Mouse (Mus musculus): Measurements from ENCODE around the gene 1700015F17Rik. TPM values are rescaled to one million over a fixed set of nuclear protein-coding genes. Genes with fewer than 3 reads are reported as not detected.
A peak's percentile ranks its signal among the peaks of the same experiment; 100 is the strongest.

1700015F17Rik gene
- polyA plus RNA-seq (2015; fragmentation: Nextera tagmentation; extraction: Ambion mirVana) = not detected in 2 replicates

GRCm38 (mm10) chr5:5479043-5479442 lies at the start of gene 1700015F17Rik:
TSS of gene 1700015F17Rik (minus strand) at chr5:5479143.
- H3K4me1 ChIP-seq (replicated peaks) = no peaks in the 10 kb centered on the region
- no peaks in the 10 kb centered on the region for H3K27me3 ChIP-seq
- no peak for ATAC-seq (ENCODE audit: low FRiP score, low read depth)
- WGBS = 87% methylated on average over 6 of the region's 6 CpGs
- H3K4me3 ChIP-seq = no peak within 1 kb of the TSS
- no peak within 1 kb of the TSS for H3K9ac ChIP-seq
- H3K9me3 ChIP-seq = no peaks in the 10 kb centered on the region
- H3K36me3 ChIP-seq = no peaks in the 10 kb centered on the region
- H3K4me2 ChIP-seq = no peak within 1 kb of the TSS
- H3K27ac ChIP-seq (replicated peaks) = no peak within 1 kb of the TSS

- Histone ChIP-seq H3K4me3 (peak overlapping the region; percentile 91; the same call in 1 of the 2 replicates), H3K4me1 (replicated peaks) (0 out of 2 replicates have a peak, but pooled peaks cover 4% of the 10 kb centered on the region), H3K36me3 (peaks cover 5% of the 10 kb centered on the region), H3K27ac (replicated peaks) (no peak overlapping the region), H3K4me2 (peak overlapping the region; percentile 71), H3K9me3 (no peaks in the 10 kb centered on the region), H3K27me3 (no peaks in the 10 kb centered on the region), H3K9ac (no peak overlapping the region)
- WGBS = 81% methylated on average over 5 of the region's 5 CpGs
- no peak for ATAC-seq (ENCODE audit: low FRiP score, low read depth)
These were observed 36.5 kb upstream of the 1700015F17Rik start for GRCm38 (mm10) chr5:5515411-5515810.

- H3K4me1 ChIP-seq (replicated peaks) = 0 out of 2 replicates have a peak, but pooled peaks cover 4% of the 10 kb centered on the region
- H3K27me3 ChIP-seq = no peaks in the 10 kb centered on the region
- no peaks in the 10 kb centered on the region for H3K9me3 ChIP-seq
- H3K36me3 ChIP-seq = peaks cover 5% of the 10 kb centered on the region
- under 1% methylated on average over 79 of the region's 79 CpGs for WGBS
- ATAC-seq (ENCODE audit: low FRiP score, low read depth) = peak; percentile 95
- H3K9ac ChIP-seq = peak within 1 kb of the TSS; percentile 78
- peak within 1 kb of the TSS; percentile 71 for H3K4me2 ChIP-seq
- H3K4me3 ChIP-seq = peak within 1 kb of the TSS; percentile 91
- peak within 1 kb of the TSS; percentile 91 for H3K27ac ChIP-seq (replicated peaks)
These were observed 35.5 kb upstream of the 1700015F17Rik start, which contains the start of gene Cldn12 for GRCm38 (mm10) chr5:5514196-5515076. TSS of gene Cldn12 (minus strand) at chr5:5514958.

- ATAC-seq (ENCODE audit: low FRiP score, low read depth) = no peak
- WGBS = 74% methylated on average over 3 of the region's 3 CpGs
- Histone ChIP-seq H3K4me1 (replicated peaks) (peaks cover 13% of the 10 kb centered on the region), H3K36me3 (peaks cover 5% of the 10 kb centered on the region), H3K9me3 (no peaks in the 10 kb centered on the region), H3K27me3 (no peaks in the 10 kb centered on the region), H3K27ac (replicated peaks) (no peak overlapping the region), H3K4me3 (no peak overlapping the region), H3K4me2 (no peak overlapping the region), H3K9ac (no peak overlapping the region)
These were observed 32.5 kb upstream of the 1700015F17Rik start for GRCm38 (mm10) chr5:5511401-5511800.

- no peak for ATAC-seq (ENCODE audit: low FRiP score, low read depth)
- WGBS = 58% methylated on average over 5 of the region's 5 CpGs
- H3K4me1 ChIP-seq (replicated peaks) = peaks cover 13% of the 10 kb centered on the region
- no peak overlapping the region for H3K4me3 ChIP-seq
- H3K9me3 ChIP-seq = no peaks in the 10 kb centered on the region
- no peak overlapping the region for H3K4me2 ChIP-seq
- H3K9ac ChIP-seq = no peak overlapping the region
- no peaks in the 10 kb centered on the region for H3K27me3 ChIP-seq
- H3K27ac ChIP-seq (replicated peaks) = no peak overlapping the region
- peaks cover 5% of the 10 kb centered on the region for H3K36me3 ChIP-seq
These were observed 32.0 kb upstream of the 1700015F17Rik start for GRCm38 (mm10) chr5:5510989-5511388.

- 40% methylated on average over 10 of the region's 10 CpGs for WGBS
- Histone ChIP-seq H3K9ac (no peak overlapping the region), H3K9me3 (no peaks in the 10 kb centered on the region), H3K27me3 (no peaks in the 10 kb centered on the region), H3K27ac (replicated peaks) (no peak overlapping the region), H3K4me3 (no peak overlapping the region), H3K4me2 (no peak overlapping the region), H3K36me3 (peaks cover 5% of the 10 kb centered on the region), H3K4me1 (replicated peaks) (peaks cover 13% of the 10 kb centered on the region)
- ATAC-seq (ENCODE audit: low FRiP score, low read depth) = no peak
These were observed 31.5 kb upstream of the 1700015F17Rik start for GRCm38 (mm10) chr5:5510304-5510887.

GRCm38 (mm10) chr5:5508231-5508630 lies 29.3 kb upstream of the 1700015F17Rik start:
- no peak overlapping the region for H3K9ac ChIP-seq
- peak overlapping the region; percentile 47 for H3K4me2 ChIP-seq
- peak; percentile 45 for ATAC-seq (ENCODE audit: low FRiP score, low read depth)
- H3K9me3 ChIP-seq = no peaks in the 10 kb centered on the region
- H3K4me1 ChIP-seq (replicated peaks) = peaks cover 9% of the 10 kb centered on the region
- no peak overlapping the region for H3K4me3 ChIP-seq
- H3K27me3 ChIP-seq = no peaks in the 10 kb centered on the region
- peaks cover 5% of the 10 kb centered on the region for H3K36me3 ChIP-seq
- 0 out of 2 replicates have a peak overlapping the region, but pooled peaks have one; percentile 21 for H3K27ac ChIP-seq (replicated peaks)
- 54% methylated on average over 10 of the region's 10 CpGs for WGBS

GRCm38 (mm10) chr5:5507701-5508225 lies 28.8 kb upstream of the 1700015F17Rik start:
- Histone ChIP-seq H3K27me3 (no peaks in the 10 kb centered on the region), H3K4me1 (replicated peaks) (peaks cover 9% of the 10 kb centered on the region), H3K4me2 (peak overlapping the region; percentile 47), H3K36me3 (peaks cover 5% of the 10 kb centered on the region), H3K4me3 (peak overlapping the region; percentile 21; the same call in 1 of the 2 replicates), H3K27ac (replicated peaks) (0 out of 2 replicates have a peak overlapping the region, but pooled peaks have one; percentile 21), H3K9me3 (no peaks in the 10 kb centered on the region), H3K9ac (no peak overlapping the region)
- peak; percentile 84 for ATAC-seq (ENCODE audit: low FRiP score, low read depth)
- 24% methylated on average over 20 of the region's 20 CpGs for WGBS

- no peak overlapping the region for H3K27ac ChIP-seq (replicated peaks)
- no peak overlapping the region for H3K4me2 ChIP-seq
- H3K4me3 ChIP-seq = no peak overlapping the region
- WGBS = 87% methylated on average over 13 of the region's 13 CpGs
- no peaks in the 10 kb centered on the region for H3K36me3 ChIP-seq
- H3K9me3 ChIP-seq = no peaks in the 10 kb centered on the region
- ATAC-seq (ENCODE audit: low FRiP score, low read depth) = no peak
- H3K4me1 ChIP-seq (replicated peaks) = peaks cover 9% of the 10 kb centered on the region
- no peak overlapping the region for H3K9ac ChIP-seq
- H3K27me3 ChIP-seq = no peaks in the 10 kb centered on the region
These were observed 25.5 kb upstream of the 1700015F17Rik start for GRCm38 (mm10) chr5:5504456-5504855.

- H3K4me1 ChIP-seq (replicated peaks) = peaks cover 9% of the 10 kb centered on the region
- no peak overlapping the region for H3K27ac ChIP-seq (replicated peaks)
- ATAC-seq (ENCODE audit: low FRiP score, low read depth) = no peak
- H3K4me3 ChIP-seq = no peak overlapping the region
- H3K36me3 ChIP-seq = no peaks in the 10 kb centered on the region
- H3K4me2 ChIP-seq = no peak overlapping the region
- H3K9ac ChIP-seq = no peak overlapping the region
- no peaks in the 10 kb centered on the region for H3K9me3 ChIP-seq
- WGBS = 81% methylated on average over 4 of the region's 4 CpGs
- H3K27me3 ChIP-seq = no peaks in the 10 kb centered on the region
These were observed 24.4 kb upstream of the 1700015F17Rik start for GRCm38 (mm10) chr5:5503381-5503780.

- Histone ChIP-seq H3K27me3 (no peaks in the 10 kb centered on the region), H3K36me3 (no peaks in the 10 kb centered on the region), H3K4me3 (no peak overlapping the region), H3K9ac (no peak overlapping the region), H3K4me1 (replicated peaks) (no peaks in the 10 kb centered on the region), H3K4me2 (no peak overlapping the region), H3K9me3 (no peaks in the 10 kb centered on the region), H3K27ac (replicated peaks) (no peak overlapping the region)
- WGBS = 73% methylated on average over 2 of the region's 2 CpGs
- no peak for ATAC-seq (ENCODE audit: low FRiP score, low read depth)
These were observed 22.6 kb upstream of the 1700015F17Rik start for GRCm38 (mm10) chr5:5501583-5501982.

- ATAC-seq (ENCODE audit: low FRiP score, low read depth) = no peak
- WGBS = 55% methylated on average over 3 of the region's 3 CpGs
- H3K9ac ChIP-seq = no peak overlapping the region
- no peaks in the 10 kb centered on the region for H3K36me3 ChIP-seq
- H3K9me3 ChIP-seq = no peaks in the 10 kb centered on the region
- no peak overlapping the region for H3K4me2 ChIP-seq
- H3K4me1 ChIP-seq (replicated peaks) = no peaks in the 10 kb centered on the region; the same call in 1 of the 2 replicates
- 0 out of 2 replicates have a peak, but pooled peaks cover 3% of the 10 kb centered on the region for H3K27me3 ChIP-seq
- no peak overlapping the region for H3K27ac ChIP-seq (replicated peaks)
- H3K4me3 ChIP-seq = no peak overlapping the region
These were observed 17.4 kb upstream of the 1700015F17Rik start for GRCm38 (mm10) chr5:5496393-5496792.

Measured in hindbrain, embryonic 15.5 days (tissue).